Mouse (Mus musculus) layer of hippocampus, adult 9-10 months (tissue): ENCODE measurements around the gene Dstn.

ENCODE experiments used
- DNase-seq: peaks from one replicate; pipeline ENCODE4 v3.0.0; 2022; ENCODE audit warnings: low spot score

The Dstn gene

DNA sequence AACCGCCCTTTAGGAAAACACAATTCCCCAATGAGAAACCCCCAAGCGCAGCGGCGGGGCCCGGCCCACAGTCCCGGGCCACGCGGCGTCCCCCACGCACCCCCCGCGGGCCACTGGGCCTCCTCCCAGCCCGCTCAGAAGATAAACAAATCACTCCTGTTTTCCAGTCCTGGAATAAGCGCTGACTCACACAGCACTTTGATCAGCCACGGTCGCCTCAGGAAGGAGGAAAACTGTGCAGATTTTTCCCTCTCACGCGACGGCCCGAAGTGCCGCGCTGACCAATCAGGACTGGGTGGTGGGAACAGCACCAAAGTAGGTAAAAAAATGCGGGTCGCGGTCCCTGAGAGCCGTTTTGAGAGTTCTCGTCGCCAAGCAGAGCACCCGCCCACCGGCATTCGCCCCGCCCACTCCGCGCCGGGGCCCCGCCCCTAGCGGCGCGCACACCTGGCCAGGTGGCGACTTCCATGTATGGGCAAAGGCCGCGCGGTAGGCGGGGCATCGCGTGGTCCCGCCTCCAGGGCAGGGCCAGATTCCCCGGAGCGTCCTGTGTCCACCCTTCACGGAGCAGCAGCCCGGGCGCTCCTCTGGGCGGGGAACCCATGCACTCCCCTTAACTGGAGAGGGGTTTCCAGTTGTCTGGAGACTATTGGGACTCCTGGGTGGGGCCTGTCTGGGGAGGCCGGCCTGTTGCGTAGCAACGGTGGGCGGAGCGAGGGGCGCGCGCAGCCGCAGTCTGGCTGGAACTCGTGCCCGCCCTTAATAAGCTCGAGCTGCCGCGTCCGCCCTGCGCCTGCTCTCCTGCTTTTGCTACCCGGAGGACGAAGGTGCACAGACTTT is at the start of gene Dstn:
TSS of gene Dstn (plus strand) at position 561 of the 840 bp plus-strand sequence.
- DNase-seq = peak; percentile 94

DNA sequence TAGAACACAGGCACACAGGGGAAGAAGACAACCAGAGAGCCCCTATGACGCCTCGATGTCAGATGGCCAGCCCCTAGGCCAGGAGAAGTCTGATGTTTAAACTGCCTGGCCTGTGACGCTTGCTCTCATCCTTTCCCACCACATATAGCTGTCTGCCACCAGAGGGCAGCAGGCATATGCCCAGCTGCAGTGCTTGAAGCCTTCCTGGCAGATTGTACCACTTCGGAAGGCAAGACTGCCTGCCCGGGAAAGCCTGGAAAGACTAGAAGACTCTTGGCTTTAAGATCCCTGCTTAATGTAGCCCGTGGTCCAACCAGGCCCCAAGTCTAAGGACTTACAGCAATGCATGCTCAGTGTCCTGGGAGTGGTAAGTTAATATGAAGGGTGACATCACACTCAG is 47.8 kb upstream of the Dstn start:
- DNase-seq = peak; percentile 60

DNA sequence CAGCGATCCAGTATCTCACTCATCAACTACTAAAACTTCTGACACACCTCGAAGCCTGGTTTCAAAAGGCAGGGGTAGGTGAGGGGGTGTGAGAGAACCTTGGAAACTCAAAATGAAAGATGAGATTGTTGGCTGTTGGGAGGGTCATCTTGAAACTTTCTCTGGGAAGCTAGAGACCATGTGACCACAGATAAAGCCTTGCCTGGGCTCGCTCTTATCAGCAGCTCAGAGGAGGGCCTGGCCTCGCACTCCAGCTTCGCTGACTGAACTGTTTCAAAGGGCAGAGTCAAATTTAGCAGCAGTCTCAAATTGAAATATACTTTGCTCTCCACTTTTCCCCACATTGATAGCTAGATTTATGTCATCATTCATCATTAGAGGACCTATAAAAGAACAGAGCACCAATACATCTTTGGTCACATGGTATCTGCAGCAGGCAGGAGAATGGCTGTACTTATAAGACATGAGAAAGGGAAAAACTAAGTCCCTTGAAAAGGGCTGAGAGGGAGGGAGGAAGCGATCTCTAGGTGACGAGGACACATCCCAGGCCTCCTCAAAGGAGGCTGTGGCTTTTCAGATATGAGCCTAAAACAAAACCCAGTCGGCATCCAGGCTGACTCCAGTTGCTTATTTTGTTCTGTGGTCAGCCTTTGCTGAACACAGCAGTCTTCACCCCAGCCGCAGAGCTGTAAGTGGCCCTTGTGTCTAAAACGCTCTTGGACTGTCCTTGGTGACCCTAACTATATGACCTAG is 44.0 kb upstream of the Dstn start:
- DNase-seq = no peak

DNA sequence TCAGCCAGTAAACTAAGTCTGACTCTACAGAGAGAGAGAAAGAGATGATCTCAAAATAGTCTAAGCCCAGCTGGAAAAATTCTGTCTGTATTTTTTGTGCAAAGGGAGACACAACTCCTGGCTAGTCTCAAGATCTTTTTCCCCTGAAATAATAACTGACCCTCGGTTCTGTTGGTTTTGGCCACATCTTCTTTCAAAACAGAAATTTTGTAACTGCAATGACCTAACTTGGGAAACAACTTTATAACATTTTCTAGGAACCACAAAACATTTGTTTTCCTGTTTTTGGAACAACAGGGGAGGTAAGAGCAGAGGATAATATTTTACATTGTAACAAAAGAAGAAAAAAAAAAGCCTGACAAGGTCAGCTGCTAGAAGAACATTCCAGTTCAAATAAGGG is 39.1 kb upstream of the Dstn start:
- no peak for DNase-seq

DNA sequence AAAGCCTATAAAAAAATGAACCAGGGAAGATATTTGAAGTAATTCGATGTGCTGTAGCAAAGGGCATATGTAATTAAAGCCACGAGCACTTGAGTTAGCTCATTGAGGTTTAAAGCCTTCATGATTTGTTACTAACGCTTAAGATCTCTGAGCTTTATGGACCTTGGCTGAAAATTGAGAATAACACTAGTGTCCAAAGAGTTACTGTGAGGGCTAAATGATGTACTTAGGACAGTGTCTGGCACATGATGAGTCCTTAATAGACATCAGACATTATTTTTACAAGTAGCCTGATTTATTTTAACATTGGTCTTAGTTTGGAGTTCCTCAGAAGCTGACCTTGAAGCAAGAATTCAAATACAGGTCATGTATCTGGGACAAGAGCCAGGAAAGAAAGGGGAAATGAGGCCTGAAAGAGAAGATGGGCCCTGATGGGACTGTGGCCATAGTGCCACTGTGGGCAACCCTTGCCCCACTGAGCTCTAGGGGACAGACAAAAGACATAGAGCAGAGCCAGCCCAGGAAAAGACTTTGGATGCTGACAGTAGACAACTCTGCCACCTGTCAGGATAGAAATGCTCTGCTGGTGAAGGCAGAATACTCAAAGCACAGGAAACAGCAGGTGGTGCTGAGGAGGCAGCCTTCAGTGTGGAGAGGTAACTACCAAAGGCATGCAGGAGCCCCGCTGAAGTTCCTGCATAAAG is 38.0 kb upstream of the Dstn start:
- DNase-seq = no peak

DNA sequence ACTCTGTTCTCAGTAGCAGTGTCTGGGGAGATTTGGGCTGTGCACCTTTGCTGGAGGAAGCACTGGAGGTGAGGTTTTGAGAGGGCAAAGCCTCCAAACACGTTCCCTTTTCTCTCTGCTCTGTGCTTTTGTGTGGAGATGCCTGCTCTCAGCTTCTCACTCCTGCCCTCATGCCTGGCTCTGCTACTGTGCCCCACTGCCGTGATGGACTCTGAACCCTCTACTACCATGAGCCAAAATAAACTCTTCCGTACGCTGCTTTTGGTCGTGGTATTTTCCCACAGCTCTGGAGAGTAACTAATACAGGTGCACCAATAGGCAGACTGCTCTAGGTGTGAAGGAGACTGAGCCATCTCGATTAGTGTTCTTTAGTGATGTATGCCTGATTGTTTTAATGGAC is 35.8 kb upstream of the Dstn start:
- no peak for DNase-seq

DNA sequence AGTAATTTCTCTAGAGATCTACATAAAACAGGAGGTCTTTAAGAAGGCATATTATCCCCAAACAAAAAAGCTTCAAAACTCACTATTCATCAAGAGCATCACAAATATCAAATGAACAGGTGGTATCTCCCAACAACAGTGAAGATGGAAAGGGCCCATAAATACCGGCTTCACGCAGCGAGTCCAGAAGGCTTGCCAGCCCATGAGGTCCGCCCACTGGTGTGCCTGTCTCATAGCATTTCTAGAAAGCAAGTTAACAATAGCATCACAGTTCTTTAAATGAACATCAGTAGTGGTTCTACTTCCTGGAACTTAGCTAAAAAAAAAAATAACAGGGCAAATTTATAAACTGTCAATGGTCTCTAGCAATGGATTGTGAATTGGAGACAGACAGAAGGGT is 33.1 kb upstream of the Dstn start:
- DNase-seq = no peak

DNA sequence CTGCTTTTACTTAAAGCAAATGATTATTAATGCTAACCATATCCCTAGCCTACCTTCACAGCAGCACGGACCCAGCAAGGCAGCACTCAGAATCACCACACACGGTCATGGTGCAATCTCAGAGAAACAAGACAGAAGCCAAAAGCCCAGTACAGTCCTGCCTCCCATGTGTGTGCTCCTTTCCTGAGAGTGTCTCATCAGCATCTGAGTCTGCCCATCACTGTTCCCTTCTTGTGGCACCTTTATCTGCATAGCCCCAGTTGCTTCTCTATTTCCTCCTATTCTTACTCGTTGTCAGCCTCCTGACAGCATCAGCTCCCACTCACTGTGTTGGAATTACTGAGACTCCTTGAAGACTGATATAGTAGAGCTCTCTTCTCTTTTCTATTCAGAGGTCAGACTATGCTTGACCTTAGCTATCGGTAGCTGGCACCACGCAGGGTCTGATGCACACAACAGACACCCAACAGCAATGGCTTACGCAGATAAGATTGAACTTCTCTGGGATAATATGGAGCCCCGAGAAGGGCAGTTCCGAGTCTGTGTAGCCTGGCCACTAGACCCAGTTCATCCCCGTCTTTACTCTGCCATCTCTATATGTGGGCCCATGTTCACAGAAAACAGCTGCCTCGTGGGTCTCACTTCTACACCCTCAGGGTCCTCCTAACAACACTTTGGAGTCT is 32.4 kb upstream of the Dstn start:
- DNase-seq = no peak

DNA sequence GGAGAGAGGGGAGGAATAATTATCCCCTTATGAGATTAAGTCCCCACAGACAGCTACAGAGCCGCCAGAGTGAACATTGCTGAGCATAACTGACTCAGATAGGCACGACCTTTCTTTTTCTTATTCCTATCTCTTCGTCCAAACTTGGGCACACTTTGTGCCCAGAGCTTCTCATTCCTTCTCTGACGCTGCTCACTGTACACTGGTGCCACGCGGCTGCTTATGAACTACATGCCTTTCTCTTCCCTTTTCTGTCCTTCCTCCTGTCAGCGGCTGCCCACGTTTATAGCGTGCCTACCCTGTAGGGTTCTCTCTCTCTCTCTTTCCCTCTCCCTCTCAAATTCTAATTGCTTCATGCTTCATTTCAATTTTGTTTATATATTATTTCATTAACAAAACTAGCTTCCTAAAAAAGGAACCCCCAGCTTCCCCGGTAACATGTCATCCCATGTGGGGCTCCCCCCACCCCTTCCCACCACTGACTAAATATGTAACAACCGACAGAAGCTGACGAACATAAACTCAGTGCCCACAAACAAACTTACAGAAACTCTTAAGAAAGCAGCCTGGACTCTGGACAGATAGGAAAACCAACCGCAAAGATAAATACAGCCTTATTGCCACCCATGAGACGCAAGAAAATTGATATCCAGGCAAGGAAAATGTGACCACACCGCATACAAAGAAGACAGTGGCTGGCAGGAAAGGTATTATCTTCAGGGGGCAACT is 25.8 kb upstream of the Dstn start:
- no peak for DNase-seq

DNA sequence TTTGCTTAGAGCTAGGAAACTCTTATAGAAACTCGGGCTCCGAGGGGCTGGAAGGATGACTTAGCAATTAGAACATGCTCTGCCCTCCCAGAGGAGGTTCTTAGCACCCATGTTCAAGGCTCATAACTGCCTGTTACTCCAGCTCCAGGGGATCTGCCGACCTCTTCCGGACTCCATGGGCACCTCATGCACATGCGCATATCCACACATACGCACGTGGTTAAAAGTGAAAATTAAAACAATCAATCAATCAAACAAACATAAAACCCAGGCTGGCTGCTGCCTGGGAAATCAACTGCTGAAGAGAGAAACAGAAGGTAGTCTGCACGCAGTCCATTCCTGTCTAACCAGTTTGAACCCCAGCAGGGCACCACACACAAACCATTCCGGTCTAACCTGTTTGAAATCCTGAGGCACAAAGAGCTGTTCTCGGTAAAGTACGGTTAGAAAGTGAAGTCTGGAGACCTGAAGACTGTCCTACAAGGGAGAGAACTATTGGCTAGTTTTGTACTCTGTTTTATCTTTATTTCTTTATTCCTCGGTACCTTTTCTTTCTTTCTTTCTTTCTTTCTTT is 25.2 kb upstream of the Dstn start:
- no peak for DNase-seq

DNA sequence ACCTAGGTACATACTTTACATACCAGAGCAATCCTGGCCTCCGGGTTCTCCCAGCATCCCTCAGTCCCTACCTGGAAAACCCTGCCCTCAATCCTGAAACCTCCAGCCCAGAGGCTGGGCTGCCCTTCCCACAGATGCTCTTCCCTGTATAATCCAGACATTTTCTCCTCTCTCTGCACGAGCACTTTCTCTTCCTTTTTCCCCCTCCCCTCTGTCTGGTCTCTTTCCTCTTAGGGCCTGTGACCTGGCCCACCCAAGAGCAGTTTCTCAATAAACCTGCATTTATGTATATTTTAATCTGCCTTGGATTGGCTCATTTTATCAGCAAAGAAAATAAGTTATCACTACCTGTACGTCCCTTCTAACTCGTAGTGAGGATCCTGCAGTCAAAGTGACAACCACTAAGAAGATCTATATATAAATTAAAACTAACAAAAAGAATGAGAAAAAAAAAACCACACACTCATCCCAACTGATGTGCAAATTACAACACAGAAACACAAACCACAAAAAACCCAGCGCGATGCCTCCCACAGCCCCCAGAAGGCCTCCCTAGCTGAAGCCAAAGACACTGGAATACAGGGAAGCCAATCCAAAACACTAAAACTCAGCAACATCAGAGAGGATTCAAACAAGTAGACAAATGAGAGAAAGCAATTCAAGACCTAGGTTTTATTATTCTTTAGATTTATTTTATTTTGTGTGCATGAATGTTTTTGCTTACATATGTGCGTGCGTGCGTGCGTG is 23.6 kb upstream of the Dstn start:
- no peak for DNase-seq

DNA sequence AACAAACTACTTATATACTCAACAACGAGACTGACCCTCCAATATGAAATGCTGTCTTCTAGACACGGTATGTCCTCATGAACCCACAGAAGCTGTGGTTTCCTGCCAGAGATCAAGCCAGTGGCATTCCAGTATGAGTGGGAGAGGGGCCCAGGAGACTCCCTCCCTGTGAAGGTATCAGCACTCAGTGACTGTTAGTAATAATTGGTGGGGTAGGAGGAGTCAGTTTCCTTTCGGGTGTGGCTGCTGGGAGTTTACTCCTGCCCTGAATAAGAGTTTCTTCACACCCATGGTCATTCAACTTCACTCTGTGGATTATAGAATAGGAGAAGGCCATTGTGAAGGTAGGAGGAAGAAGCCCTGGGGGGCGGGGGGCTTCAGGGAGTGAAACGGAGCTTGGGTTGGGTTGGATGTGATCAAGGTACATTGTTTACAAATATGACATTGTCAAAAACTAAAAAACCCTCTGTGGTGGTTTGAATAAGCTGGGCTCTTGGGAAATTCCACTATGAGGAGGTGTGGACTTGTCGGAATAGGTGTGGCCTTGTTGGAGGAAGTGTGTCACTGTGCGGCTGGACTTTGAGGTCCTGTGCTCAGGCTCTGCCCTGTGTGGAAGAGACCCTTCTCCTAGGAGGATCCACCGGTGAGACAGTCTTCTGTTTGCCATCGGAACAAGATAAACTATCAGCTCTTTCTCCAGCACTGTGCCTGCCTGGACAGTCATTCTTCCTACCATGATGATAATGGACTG is 15.5 kb upstream of the Dstn start:
- DNase-seq = no peak

DNA sequence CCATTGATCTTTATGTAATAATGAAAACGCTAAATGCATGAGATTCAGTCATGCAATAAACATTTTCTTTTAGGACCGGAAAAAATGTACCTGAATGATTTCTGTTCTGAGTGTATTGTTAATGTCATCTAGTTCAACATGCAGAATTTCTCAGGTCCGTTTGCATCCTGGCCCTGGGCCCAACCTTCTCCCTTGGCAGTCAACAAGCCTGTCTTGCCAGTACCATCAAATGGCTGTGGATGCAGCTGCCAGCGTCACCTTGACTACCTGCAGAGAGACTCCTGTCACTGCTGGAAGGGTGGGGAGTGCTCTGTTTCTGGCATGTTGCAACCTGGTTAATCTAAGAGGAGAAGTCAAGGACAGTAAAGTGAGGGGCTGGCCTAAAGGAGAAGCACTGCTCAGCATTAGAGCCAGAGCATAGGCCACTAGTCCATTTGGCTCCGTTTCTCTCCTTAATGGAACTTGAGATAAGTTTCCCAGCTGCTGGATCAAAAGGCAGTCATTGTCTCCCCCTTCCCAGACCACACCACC is 14.2 kb upstream of the Dstn start:
- DNase-seq = no peak

DNA sequence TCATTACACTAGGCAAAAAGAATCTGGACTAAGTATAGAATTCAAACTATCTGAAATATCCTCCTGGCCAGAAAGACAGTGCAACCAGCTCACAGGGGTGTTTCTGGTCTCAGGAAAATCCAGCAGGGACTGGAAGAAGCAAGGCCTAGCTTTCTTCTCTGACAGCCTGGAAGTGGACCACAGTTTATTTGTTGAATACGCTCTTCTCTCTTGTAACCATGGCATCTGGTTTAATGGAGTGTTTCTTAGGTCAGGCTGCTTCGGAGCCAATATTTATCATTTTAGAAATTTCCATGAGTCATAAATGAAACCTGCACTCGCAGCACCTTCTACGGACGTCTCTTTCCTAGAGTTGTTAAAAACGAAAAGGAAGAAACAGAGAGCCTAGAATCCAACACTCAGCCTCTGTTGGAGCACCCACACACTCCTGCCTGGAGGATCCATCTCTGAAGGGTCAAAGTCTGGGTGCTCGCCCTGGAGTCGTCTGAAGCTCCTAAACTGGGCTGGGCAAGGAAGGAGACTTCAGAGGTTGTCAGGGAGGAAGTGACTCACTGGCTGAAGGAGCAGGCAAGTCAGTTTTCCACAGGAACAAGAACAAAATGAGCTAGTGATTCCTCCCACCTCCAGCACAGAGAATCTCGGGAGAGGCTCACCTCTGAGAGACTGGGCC is 11.6 kb upstream of the Dstn start:
- no peak for DNase-seq

DNA sequence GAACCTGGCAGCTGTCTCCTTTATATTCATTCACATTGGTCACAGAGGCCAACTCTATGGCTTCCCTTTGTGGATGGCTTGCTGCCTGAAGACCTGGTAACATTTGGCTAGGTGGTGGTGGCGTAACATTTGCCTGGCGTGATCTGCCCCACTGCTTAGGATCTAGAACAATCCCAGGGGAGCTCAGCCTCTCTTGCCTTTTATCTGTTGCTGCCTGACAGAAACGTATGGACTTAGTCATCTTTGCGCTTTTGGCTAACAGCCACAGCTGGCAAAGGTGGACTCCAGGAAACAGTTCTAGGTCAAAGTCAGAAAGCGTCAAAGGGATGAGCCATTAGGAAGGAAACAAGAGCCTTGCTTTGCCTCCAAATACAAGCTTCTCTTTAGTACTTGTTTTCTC is 10.2 kb upstream of the Dstn start:
- no peak for DNase-seq

DNA sequence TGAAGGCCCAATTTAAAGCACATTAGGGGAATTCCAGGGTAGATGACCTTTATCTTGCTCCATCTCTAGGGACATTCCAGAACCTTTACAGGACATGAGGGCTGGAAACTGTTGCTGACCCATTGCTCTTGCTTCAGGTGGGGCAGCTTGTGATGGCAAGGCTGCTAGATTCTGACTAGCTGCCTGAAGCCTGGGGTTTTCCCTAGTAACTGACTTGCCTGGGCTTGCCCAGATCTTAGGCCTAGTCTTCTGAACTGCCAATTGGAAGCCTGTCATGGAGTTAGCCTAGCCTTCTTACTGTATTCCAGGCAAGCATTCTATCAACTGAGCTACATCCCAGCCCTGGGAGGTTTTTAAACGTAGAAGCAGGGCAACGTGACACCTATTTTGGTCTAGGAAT is 5.9 kb upstream of the Dstn start:
- no peak for DNase-seq

DNA sequence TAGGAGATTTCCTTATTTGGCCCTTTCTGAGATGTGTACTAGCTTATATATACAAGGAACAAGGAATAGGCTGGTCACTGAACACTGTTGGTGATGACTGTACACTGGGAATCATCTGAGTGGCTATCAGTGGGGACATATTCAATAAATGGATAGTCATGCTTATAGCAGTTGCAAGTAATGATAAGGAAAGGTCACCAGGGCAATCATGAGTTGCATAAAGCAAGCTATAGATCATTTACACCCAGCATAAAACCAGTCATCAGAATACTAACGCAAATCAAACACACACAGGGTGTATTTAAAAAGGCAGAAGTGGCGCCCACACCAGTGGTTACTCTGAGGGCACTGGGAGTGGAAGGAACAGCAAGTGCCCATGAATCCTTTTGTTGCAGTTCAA is 2.9 kb upstream of the Dstn start:
- DNase-seq = no peak

DNA sequence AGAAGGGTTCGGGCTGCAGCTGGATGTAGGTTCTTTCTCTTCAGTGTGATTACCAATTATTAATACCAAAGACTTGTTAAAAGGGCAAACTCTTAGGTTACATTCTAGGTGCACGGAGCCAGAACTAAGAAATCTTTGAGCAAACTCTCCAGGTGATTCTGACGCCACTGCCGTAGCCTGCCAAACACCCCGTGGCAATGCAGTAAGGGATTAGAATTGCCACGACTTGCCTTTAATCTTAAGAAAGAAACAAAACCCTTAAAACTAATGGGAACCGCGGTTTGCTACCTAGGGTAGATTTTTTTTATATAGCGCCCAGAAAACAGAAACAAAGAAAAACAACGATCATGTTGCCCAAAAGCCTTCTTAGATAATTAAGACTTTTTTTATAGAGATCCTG is 899 bp upstream of the Dstn start:
- no peak for DNase-seq

DNA sequence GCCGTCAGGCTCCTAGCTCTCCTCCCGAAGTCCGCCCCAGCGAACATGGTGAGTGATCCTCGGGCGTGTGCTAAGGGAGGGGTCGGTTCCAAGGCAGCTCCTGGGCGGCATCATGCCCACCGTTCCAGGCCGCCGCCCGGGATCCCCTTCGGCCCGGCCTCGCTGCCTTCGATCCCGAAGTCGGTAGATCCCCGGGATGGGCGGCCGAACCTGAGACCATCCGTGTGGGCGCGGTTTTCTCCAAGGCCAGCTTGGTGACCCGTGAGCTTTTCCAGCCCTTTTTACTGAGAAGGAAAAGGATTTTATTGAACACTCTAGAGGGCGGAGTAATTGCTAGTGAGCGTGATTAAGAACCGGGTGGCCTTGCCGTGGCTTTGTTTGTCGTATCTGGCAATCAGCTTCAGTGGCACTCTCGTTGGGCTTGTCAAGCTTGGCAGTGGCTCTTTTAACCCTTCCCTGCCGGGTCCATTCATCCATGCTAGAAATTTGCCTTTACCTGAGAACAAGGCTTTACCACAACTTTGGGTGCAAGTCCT is 548 bp downstream of the Dstn start:
- DNase-seq = peak; percentile 13
